Mouse (Mus musculus): ENCODE data around the gene Metap1. TPM values are rescaled to one million over a fixed set of nuclear protein-coding genes. Genes with fewer than 3 reads are reported as not detected.
A peak's percentile ranks its signal among the peaks of the same experiment; 100 is the strongest.

Gene Metap1
- polyA plus RNA-seq, 1 experiment: 105 TPM

- H3K9me3 ChIP-seq (replicated peaks; ENCODE audit: control insufficient read depth, insufficient read depth, low read length, poor library complexity, severe bottlenecking): no peaks in the 10 kb centered on the region
- peaks cover 52% of the 10 kb centered on the region for H3K36me3 ChIP-seq (ENCODE audit: control insufficient read depth, insufficient read depth, low read length, poor library complexity, severe bottlenecking)
- no peaks in the 10 kb centered on the region for H3K27me3 ChIP-seq (ENCODE audit: control insufficient read depth, insufficient read depth, low read length, poor library complexity, severe bottlenecking)
- no peak overlapping the region for H3K27ac ChIP-seq (ENCODE audit: insufficient read depth, low read length)
- no peaks in the 10 kb centered on the region for H3K4me1 ChIP-seq (ENCODE audit: control insufficient read depth, insufficient read depth, low read length)
- H3K4me3 ChIP-seq (ENCODE audit: low read depth, low read length): no peak overlapping the region
- H3K9ac ChIP-seq (ENCODE audit: low read depth, poor library complexity, severe bottlenecking): no peak overlapping the region
- TF ChIP-seq EP300 (IDR thresholded peaks at IDR 0.05; ENCODE audit: insufficient read depth, low read depth, low read length): no peak
- no peak for TF ChIP-seq POLR2A (IDR thresholded peaks at IDR 0.05; ENCODE audit: insufficient read depth, low read length)
- peak; percentile 32 for TF ChIP-seq CTCF (IDR thresholded peaks at IDR 0.05; ENCODE audit: low read depth, low read length)
These were observed 26.2 kb downstream of the Metap1 start for GRCm38 (mm10) chr3:138463137-138463536.

GRCm38 (mm10) chr3:138461832-138462231 lies 27.5 kb downstream of the Metap1 start:
- Histone ChIP-seq H3K9ac (ENCODE audit: low read depth, poor library complexity, severe bottlenecking) (no peak overlapping the region), H3K4me3 (ENCODE audit: low read depth, low read length) (no peak overlapping the region), H3K4me1 (ENCODE audit: control insufficient read depth, insufficient read depth, low read length) (no peaks in the 10 kb centered on the region), H3K27ac (ENCODE audit: insufficient read depth, low read length) (no peak overlapping the region), H3K36me3 (ENCODE audit: control insufficient read depth, insufficient read depth, low read length, poor library complexity, severe bottlenecking) (peaks cover 50% of the 10 kb centered on the region), H3K9me3 (replicated peaks; ENCODE audit: control insufficient read depth, insufficient read depth, low read length, poor library complexity, severe bottlenecking) (no peaks in the 10 kb centered on the region), H3K27me3 (ENCODE audit: control insufficient read depth, insufficient read depth, low read length, poor library complexity, severe bottlenecking) (no peaks in the 10 kb centered on the region)
- TF ChIP-seq POLR2A (IDR thresholded peaks at IDR 0.05; ENCODE audit: insufficient read depth, low read length) (no peak), EP300 (IDR thresholded peaks at IDR 0.05; ENCODE audit: insufficient read depth, low read depth, low read length) (no peak), CTCF (IDR thresholded peaks at IDR 0.05; ENCODE audit: low read depth, low read length) (no peak)

GRCm38 (mm10) chr3:138460260-138460659 lies 29.1 kb downstream of the Metap1 start:
- Histone ChIP-seq H3K9me3 (replicated peaks; ENCODE audit: control insufficient read depth, insufficient read depth, low read length, poor library complexity, severe bottlenecking) (no peaks in the 10 kb centered on the region), H3K4me1 (ENCODE audit: control insufficient read depth, insufficient read depth, low read length) (no peaks in the 10 kb centered on the region), H3K27ac (ENCODE audit: insufficient read depth, low read length) (no peak overlapping the region), H3K4me3 (ENCODE audit: low read depth, low read length) (no peak overlapping the region), H3K9ac (ENCODE audit: low read depth, poor library complexity, severe bottlenecking) (no peak overlapping the region), H3K27me3 (ENCODE audit: control insufficient read depth, insufficient read depth, low read length, poor library complexity, severe bottlenecking) (no peaks in the 10 kb centered on the region), H3K36me3 (ENCODE audit: control insufficient read depth, insufficient read depth, low read length, poor library complexity, severe bottlenecking) (peaks cover 48% of the 10 kb centered on the region)
- TF ChIP-seq CTCF (IDR thresholded peaks at IDR 0.05; ENCODE audit: low read depth, low read length) (peak; percentile 29), EP300 (IDR thresholded peaks at IDR 0.05; ENCODE audit: insufficient read depth, low read depth, low read length) (no peak)

- no peak overlapping the region for H3K4me3 ChIP-seq (ENCODE audit: low read depth, low read length)
- no peak for TF ChIP-seq POLR2A (IDR thresholded peaks at IDR 0.05; ENCODE audit: insufficient read depth, low read length)
- TF ChIP-seq CTCF (IDR thresholded peaks at IDR 0.05; ENCODE audit: low read depth, low read length): no peak
- TF ChIP-seq EP300 (IDR thresholded peaks at IDR 0.05; ENCODE audit: insufficient read depth, low read depth, low read length): no peak
- H3K27me3 ChIP-seq (ENCODE audit: control insufficient read depth, insufficient read depth, low read length, poor library complexity, severe bottlenecking): no peaks in the 10 kb centered on the region
- H3K9ac ChIP-seq (ENCODE audit: low read depth, poor library complexity, severe bottlenecking): no peak overlapping the region
- H3K27ac ChIP-seq (ENCODE audit: insufficient read depth, low read length): no peak overlapping the region
- H3K9me3 ChIP-seq (replicated peaks; ENCODE audit: control insufficient read depth, insufficient read depth, low read length, poor library complexity, severe bottlenecking): no peaks in the 10 kb centered on the region
- peaks cover 63% of the 10 kb centered on the region for H3K36me3 ChIP-seq (ENCODE audit: control insufficient read depth, insufficient read depth, low read length, poor library complexity, severe bottlenecking)
- H3K4me1 ChIP-seq (ENCODE audit: control insufficient read depth, insufficient read depth, low read length): no peaks in the 10 kb centered on the region
These were observed 30.9 kb downstream of the Metap1 start for GRCm38 (mm10) chr3:138458441-138458840.

GRCm38 (mm10) chr3:138454711-138455435 lies 34.4 kb downstream of the Metap1 start:
- Histone ChIP-seq H3K27ac (ENCODE audit: insufficient read depth, low read length) (no peak overlapping the region), H3K9ac (ENCODE audit: low read depth, poor library complexity, severe bottlenecking) (no peak overlapping the region), H3K4me3 (ENCODE audit: low read depth, low read length) (no peak overlapping the region), H3K4me1 (ENCODE audit: control insufficient read depth, insufficient read depth, low read length) (no peaks in the 10 kb centered on the region), H3K36me3 (ENCODE audit: control insufficient read depth, insufficient read depth, low read length, poor library complexity, severe bottlenecking) (peaks cover 67% of the 10 kb centered on the region), H3K27me3 (ENCODE audit: control insufficient read depth, insufficient read depth, low read length, poor library complexity, severe bottlenecking) (no peaks in the 10 kb centered on the region), H3K9me3 (replicated peaks; ENCODE audit: control insufficient read depth, insufficient read depth, low read length, poor library complexity, severe bottlenecking) (no peaks in the 10 kb centered on the region)
- TF ChIP-seq EP300 (IDR thresholded peaks at IDR 0.05; ENCODE audit: insufficient read depth, low read depth, low read length): no peak
- TF ChIP-seq CTCF (IDR thresholded peaks at IDR 0.05; ENCODE audit: low read depth, low read length): no peak
- TF ChIP-seq POLR2A (IDR thresholded peaks at IDR 0.05; ENCODE audit: insufficient read depth, low read length): no peak

- TF ChIP-seq EP300 (IDR thresholded peaks at IDR 0.05; ENCODE audit: insufficient read depth, low read depth, low read length) (no peak), POLR2A (IDR thresholded peaks at IDR 0.05; ENCODE audit: insufficient read depth, low read length) (no peak), CTCF (IDR thresholded peaks at IDR 0.05; ENCODE audit: low read depth, low read length) (no peak)
These were observed 35.1 kb downstream of the Metap1 start for GRCm38 (mm10) chr3:138454234-138454633.

More at GRCm38 (mm10) chr3:138454234-138454633, 35.1 kb downstream of the Metap1 start:
- H3K4me1 ChIP-seq (ENCODE audit: control insufficient read depth, insufficient read depth, low read length): no peaks in the 10 kb centered on the region
- H3K27me3 ChIP-seq (ENCODE audit: control insufficient read depth, insufficient read depth, low read length, poor library complexity, severe bottlenecking): no peaks in the 10 kb centered on the region
- H3K9me3 ChIP-seq (replicated peaks; ENCODE audit: control insufficient read depth, insufficient read depth, low read length, poor library complexity, severe bottlenecking): no peaks in the 10 kb centered on the region
- no peak overlapping the region for H3K4me3 ChIP-seq (ENCODE audit: low read depth, low read length)
- no peak overlapping the region for H3K9ac ChIP-seq (ENCODE audit: low read depth, poor library complexity, severe bottlenecking)
- peaks cover 67% of the 10 kb centered on the region for H3K36me3 ChIP-seq (ENCODE audit: control insufficient read depth, insufficient read depth, low read length, poor library complexity, severe bottlenecking)
- no peak overlapping the region for H3K27ac ChIP-seq (ENCODE audit: insufficient read depth, low read length)

Measured in ES-Bruce4 (cell line).